Mouse (Mus musculus) cerebellum, adult 11-12 months (tissue): ENCODE results near the gene Edaradd.

Experiments used
- DNase-seq: peaks from one replicate; pipeline ENCODE4 v3.0.0; 2022

The Edaradd gene

DNA sequence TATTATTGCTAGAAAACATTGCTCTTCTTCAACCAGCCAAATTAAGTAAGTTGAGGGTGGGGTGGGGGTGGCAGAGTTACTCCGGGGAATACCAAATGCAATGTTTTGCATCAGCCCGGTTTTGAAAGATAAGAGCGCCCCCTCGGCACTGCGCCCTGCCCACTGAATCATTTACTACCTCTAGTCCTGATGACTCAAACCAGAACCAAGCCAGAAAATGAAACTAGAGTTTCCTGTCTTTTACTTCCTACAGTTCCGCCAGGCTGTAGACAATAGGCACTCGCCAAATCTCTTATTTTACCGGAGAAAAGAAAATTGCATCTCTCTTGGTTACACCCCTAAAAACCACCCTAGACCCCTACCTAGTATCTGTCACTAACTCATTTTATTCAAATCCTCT is 59.8 kb downstream of the Edaradd start:
- DNase-seq = no peak

- DNase-seq = no peak
Measured at GRCm38 (mm10) chr13:12456711-12457110, 63.5 kb downstream of the Edaradd start.

GRCm38 (mm10) chr13:12454686-12455390 is 65.4 kb downstream of the Edaradd start:
- no peak for DNase-seq

- DNase-seq = peak; percentile 57
Measured at GRCm38 (mm10) chr13:12453150-12453549, 67.1 kb downstream of the Edaradd start.

DNA sequence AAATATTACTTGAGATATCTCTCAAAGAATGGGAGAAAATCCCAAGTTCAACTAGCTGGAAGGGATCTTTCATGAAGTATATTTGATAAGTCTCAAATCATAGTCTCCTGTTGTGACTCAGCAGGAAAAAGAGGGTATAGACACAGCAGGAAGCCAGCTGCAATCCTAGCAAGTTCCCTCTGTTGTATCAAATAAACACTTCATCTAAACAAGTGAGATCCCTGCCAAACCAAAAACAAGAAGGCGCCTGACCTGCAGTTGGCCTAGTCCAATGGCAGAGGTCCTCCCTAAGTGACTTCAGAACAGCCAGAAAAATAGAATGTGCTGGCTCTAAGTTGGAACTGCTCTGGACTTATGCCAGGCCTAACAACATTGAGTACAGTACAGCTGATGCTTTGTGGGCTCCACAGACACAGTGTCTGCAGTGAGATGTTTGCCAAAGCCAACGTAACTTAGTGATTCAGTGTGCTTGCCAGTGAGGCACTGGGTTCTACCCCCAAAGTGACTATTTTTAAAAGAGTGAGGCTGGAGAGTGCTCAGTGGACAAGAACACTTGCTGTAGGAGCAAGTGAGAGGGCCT is 78.1 kb downstream of the Edaradd start:
- DNase-seq = no peak

DNA sequence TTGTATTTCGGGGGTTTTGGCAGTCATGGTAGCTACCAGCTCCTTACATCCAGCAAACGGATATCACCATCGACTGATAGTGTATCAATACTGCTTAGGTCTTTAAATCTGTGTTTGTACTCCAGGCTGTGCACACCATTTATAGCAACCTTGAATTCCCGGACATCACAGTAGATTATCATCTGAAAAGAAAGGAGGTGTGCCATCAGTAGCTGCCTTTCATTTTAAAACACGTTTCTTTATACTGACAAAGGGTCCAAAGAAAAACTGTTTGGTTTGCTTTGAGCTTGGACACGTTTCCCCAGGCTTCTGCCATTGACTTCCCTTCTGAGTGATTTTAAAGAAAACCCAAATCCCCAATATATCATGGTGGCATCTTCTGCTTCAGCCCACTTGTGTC is 79.4 kb downstream of the Edaradd start:
- no peak for DNase-seq

GRCm38 (mm10) chr13:12439586-12439985 is 80.7 kb downstream of the Edaradd start:
- DNase-seq = no peak

- no peak for DNase-seq
Measured at GRCm38 (mm10) chr13:12433843-12434242, 86.4 kb downstream of the Edaradd start.

DNA sequence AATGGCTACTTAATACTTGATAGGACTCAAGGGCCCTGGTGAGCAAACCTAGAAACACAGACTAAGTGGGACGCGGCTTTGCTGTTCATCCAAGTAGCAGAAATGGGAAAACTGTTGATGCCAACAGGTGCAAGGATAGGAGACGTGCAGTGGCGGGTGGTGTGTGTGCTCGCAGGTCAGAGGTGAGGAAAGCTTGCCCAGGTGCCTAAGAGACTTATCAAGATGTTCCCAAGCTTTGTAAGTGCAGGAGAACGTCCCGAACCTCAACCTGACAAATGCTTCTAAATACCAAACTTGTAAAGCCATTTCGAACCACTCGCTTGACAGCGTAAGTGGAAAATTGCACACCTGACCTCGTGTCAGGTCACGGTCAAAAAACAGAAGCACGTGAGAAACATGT is 91.7 kb downstream of the Edaradd start:
- no peak for DNase-seq
